Mouse (Mus musculus) layer of hippocampus, adult 2 months (tissue): ENCODE data around the gene Kcnj10. TPM values are rescaled to one million over a fixed set of nuclear protein-coding genes. Genes with fewer than 3 reads are reported as not detected.

ENCODE experiments used
- DNase-seq, 2 experiments: peaks; one replicate each; pipeline ENCODE4 v3.0.0; 2022; ENCODE audit warnings: low spot score in 2 of 2
- H3K27ac ChIP-seq: fragments of 200-600 bp; 2 replicates; pipeline ENCODE4 v1.8.1; 2022
- H3K4me3 ChIP-seq: fragments of 200-600 bp; 2 replicates; pipeline ENCODE4 v1.8.1; 2022; ENCODE audit warnings: mild to moderate bottlenecking
- CTCF ChIP-seq: fragments of 200-600 bp; conservative IDR thresholded peaks from 2 replicates; pipeline ENCODE4 v1.8.1; 2022; ENCODE audit warnings: antibody characterized with exemption, mild to moderate bottlenecking, moderate library complexity
- total RNA-seq, 2 experiments: library from RNA; stranded (reverse); gene quantifications; 2 replicates each; pipeline ENCODE4 v1.2.3; 2021

Gene Kcnj10
- total RNA-seq, 2 experiments from 2014 or later, result 83.2 to 91.6 TPM

- no peak for TF ChIP-seq CTCF
- Histone ChIP-seq H3K4me3 (no peak overlapping the region), H3K27ac (peak overlapping the region; percentile 53; the same call in 1 of the 2 replicates)
- DNase-seq, result no peak
Observed at GRCm38 (mm10) chr1:172305153-172305552, 35.9 kb upstream of the Kcnj10 start.

- H3K27ac ChIP-seq, result peak overlapping the region; percentile 77
- peak; percentile 67 for TF ChIP-seq CTCF
- no peak for DNase-seq
- H3K4me3 ChIP-seq, result no peak overlapping the region
Observed at GRCm38 (mm10) chr1:172305635-172306034, 35.4 kb upstream of the Kcnj10 start.

GRCm38 (mm10) chr1:172306196-172306595 lies 34.8 kb upstream of the Kcnj10 start:
- DNase-seq, result no peak
- H3K27ac ChIP-seq, result peak overlapping the region; percentile 77
- H3K4me3 ChIP-seq, result no peak overlapping the region
- no peak for TF ChIP-seq CTCF

GRCm38 (mm10) chr1:172306885-172307284 lies 34.1 kb upstream of the Kcnj10 start:
- no peak overlapping the region for H3K4me3 ChIP-seq
- no peak for TF ChIP-seq CTCF
- DNase-seq, result peak in 1 of 2 experiments; percentile 49
- peak overlapping the region; percentile 96 for H3K27ac ChIP-seq

- H3K4me3 ChIP-seq, result no peak overlapping the region
- H3K27ac ChIP-seq, result peak overlapping the region; percentile 96
- DNase-seq, result peak in 1 of 2 experiments; percentile 11
- no peak for TF ChIP-seq CTCF
Observed at GRCm38 (mm10) chr1:172307936-172308335, 33.1 kb upstream of the Kcnj10 start.

- Histone ChIP-seq H3K4me3 (no peak overlapping the region), H3K27ac (peak overlapping the region; percentile 96)
- TF ChIP-seq CTCF, result no peak
- DNase-seq, result peak in 1 of 2 experiments; percentile 10
Observed at GRCm38 (mm10) chr1:172308409-172308808, 32.6 kb upstream of the Kcnj10 start.

- H3K4me3 ChIP-seq, result peak overlapping the region; percentile 40
- DNase-seq, result peak; percentile 88 to 93
- peak overlapping the region; percentile 100 for H3K27ac ChIP-seq
- peak; percentile 72 for TF ChIP-seq CTCF
Observed at GRCm38 (mm10) chr1:172309699-172310398, 31.2 kb upstream of the Kcnj10 start.

- Histone ChIP-seq H3K4me3 (peak overlapping the region; percentile 93), H3K27ac (peak overlapping the region; percentile 100)
- TF ChIP-seq CTCF, result no peak
- peak; percentile 53 to 80 for DNase-seq
Observed at GRCm38 (mm10) chr1:172311248-172311906, 29.6 kb upstream of the Kcnj10 start.

GRCm38 (mm10) chr1:172311921-172312767 lies 28.9 kb upstream of the Kcnj10 start:
- peak overlapping the region; percentile 93 for H3K4me3 ChIP-seq
- peak; percentile 73 to 78 for DNase-seq
- H3K27ac ChIP-seq, result peak overlapping the region; percentile 100
- no peak for TF ChIP-seq CTCF

- no peak for TF ChIP-seq CTCF
- peak overlapping the region; percentile 100 for H3K27ac ChIP-seq
- H3K4me3 ChIP-seq, result peak overlapping the region; percentile 93
- peak; percentile 70 to 75 for DNase-seq
Observed at GRCm38 (mm10) chr1:172312768-172313561, 28.0 kb upstream of the Kcnj10 start.

GRCm38 (mm10) chr1:172313613-172314411 lies 27.2 kb upstream of the Kcnj10 start:
- peak in 1 of 2 experiments; percentile 49 for DNase-seq
- no peak for TF ChIP-seq CTCF
- H3K4me3 ChIP-seq, result peak overlapping the region; percentile 93
- H3K27ac ChIP-seq, result peak overlapping the region; percentile 100

- DNase-seq, result peak in 1 of 2 experiments; percentile 33
Observed at GRCm38 (mm10) chr1:172314911-172315310, 26.1 kb upstream of the Kcnj10 start.

More at GRCm38 (mm10) chr1:172314911-172315310, 26.1 kb upstream of the Kcnj10 start:
- Histone ChIP-seq H3K27ac (peak overlapping the region; percentile 100), H3K4me3 (peak overlapping the region; percentile 93)
- no peak for TF ChIP-seq CTCF
